Mouse (Mus musculus): ENCODE measurements around the gene Prkar1b. TPM values are rescaled to one million over a fixed set of nuclear protein-coding genes. Genes with fewer than 3 reads are reported as not detected.

Gene Prkar1b
- polyA plus RNA-seq, 1 experiment = 3.8 TPM

DNA sequence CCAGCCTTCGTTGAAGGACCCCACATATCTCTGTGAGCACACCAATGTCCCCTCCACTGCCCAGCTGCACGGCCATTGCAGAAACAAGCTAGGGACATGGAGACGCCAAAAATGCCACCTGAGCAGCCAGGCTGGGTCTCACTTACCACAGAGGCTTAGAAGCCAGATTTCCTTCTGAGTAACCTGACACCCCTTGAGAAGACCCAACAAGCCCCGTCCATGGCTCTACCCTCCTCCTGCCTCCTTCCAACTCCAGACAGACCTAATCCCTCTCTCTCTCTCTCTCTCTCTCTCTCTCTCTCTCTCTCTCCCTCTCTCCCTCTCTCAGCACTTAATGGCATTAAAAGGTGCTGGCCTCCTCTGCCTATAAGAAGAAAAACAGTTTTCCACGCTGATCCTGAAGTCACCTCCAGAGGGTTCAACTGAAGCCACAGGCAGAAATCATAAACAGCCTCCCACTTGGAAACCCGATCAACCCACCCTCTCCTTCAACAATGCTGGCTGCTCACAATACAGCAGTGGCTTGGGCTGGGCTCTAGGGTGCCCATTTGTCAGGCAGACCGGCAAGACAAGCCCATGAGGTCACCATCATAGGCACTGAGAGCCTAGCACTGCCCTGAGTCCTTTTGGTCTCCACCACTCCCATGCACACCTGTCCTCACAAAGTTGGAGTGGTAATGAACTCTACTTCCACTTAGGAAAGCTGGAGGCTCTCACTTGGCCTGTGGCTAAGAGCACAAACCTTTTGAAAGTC is 82.8 kb downstream of the Prkar1b start:
- no peaks in the 10 kb centered on the region for H3K4me1 ChIP-seq (ENCODE audit: control insufficient read depth, insufficient read depth, insufficient read length, low read length)
- no peaks in the 10 kb centered on the region for H3K27me3 ChIP-seq (ENCODE audit: control insufficient read depth, insufficient read depth, low read length)
- H3K36me3 ChIP-seq (ENCODE audit: control insufficient read depth, insufficient read depth, low read length) = no peaks in the 10 kb centered on the region
- 77% methylated on average over 7 of the region's 7 CpGs for WGBS
- TF ChIP-seq POLR2A (IDR thresholded peaks at IDR 0.05; ENCODE audit: low read depth, low read length) = no peak
- TF ChIP-seq CTCF (IDR thresholded peaks at IDR 0.05; ENCODE audit: extremely low read depth, insufficient read length, insufficient replicate concordance, low read depth, low read length) = no peak
- H3K4me3 ChIP-seq (ENCODE audit: low read depth, low read length) = no peak overlapping the region
- H3K27ac ChIP-seq (ENCODE audit: insufficient read depth, low read depth, low read length) = no peak overlapping the region

DNA sequence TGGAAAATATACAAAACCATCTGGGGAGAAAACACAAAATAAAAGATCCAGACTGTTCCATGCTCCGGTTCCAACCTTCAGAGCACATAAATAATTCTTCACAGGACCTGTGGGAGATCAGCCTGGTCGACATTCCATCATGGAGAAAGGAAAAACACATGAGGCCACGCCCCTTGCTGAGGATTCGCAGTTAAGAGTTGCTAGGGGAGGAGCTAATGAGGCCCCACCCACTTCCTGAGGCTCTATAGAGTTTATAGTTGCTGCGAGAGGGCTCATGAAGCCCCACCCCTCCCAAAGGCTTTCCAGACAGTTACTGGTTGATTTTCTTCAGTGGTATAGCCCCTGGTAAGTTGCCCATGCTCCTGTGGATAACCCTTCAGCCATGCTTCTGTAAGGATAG is 85.2 kb downstream of the Prkar1b start:
- WGBS = 59% methylated on average over 5 of the region's 5 CpGs
- Histone ChIP-seq H3K4me1 (ENCODE audit: control insufficient read depth, insufficient read depth, insufficient read length, low read length) (no peaks in the 10 kb centered on the region; the same call in 1 of the 2 replicates), H3K27me3 (ENCODE audit: control insufficient read depth, insufficient read depth, low read length) (no peaks in the 10 kb centered on the region), H3K4me3 (ENCODE audit: low read depth, low read length) (no peak overlapping the region), H3K27ac (ENCODE audit: insufficient read depth, low read depth, low read length) (no peak overlapping the region), H3K36me3 (ENCODE audit: control insufficient read depth, insufficient read depth, low read length) (no peaks in the 10 kb centered on the region)
- TF ChIP-seq CTCF (IDR thresholded peaks at IDR 0.05; ENCODE audit: extremely low read depth, insufficient read length, insufficient replicate concordance, low read depth, low read length) (no peak), POLR2A (IDR thresholded peaks at IDR 0.05; ENCODE audit: low read depth, low read length) (no peak)

DNA sequence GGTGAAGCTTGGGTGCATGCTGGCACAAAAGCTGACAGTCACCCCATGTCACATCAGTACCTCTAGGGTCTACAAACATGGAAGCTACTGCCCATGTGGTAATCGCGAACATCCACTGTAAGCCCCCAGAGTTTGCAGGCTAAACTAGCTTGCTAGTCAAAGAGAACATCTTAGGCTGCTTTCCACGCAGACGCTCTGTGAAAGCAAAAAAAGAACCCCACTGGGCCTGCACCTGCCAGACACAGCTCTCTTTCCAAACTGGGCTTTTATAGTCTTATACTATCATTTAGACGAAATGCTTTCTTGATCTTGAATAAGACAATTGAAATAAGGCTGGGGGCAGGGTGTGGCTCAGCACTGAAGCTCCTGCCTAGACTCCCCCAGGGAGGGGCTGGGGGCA is 88.1 kb downstream of the Prkar1b start:
- no peak for TF ChIP-seq POLR2A (IDR thresholded peaks at IDR 0.05; ENCODE audit: low read depth, low read length)
- TF ChIP-seq CTCF (IDR thresholded peaks at IDR 0.05; ENCODE audit: extremely low read depth, insufficient read length, insufficient replicate concordance, low read depth, low read length) = no peak
- H3K4me1 ChIP-seq (ENCODE audit: control insufficient read depth, insufficient read depth, insufficient read length, low read length) = no peaks in the 10 kb centered on the region; the same call in 1 of the 2 replicates
- H3K4me3 ChIP-seq (ENCODE audit: low read depth, low read length) = no peak overlapping the region
- no peaks in the 10 kb centered on the region for H3K27me3 ChIP-seq (ENCODE audit: control insufficient read depth, insufficient read depth, low read length)
- no peak overlapping the region for H3K27ac ChIP-seq (ENCODE audit: insufficient read depth, low read depth, low read length)
- H3K36me3 ChIP-seq (ENCODE audit: control insufficient read depth, insufficient read depth, low read length) = no peaks in the 10 kb centered on the region
- WGBS = 87% methylated on average over 5 of the region's 5 CpGs

DNA sequence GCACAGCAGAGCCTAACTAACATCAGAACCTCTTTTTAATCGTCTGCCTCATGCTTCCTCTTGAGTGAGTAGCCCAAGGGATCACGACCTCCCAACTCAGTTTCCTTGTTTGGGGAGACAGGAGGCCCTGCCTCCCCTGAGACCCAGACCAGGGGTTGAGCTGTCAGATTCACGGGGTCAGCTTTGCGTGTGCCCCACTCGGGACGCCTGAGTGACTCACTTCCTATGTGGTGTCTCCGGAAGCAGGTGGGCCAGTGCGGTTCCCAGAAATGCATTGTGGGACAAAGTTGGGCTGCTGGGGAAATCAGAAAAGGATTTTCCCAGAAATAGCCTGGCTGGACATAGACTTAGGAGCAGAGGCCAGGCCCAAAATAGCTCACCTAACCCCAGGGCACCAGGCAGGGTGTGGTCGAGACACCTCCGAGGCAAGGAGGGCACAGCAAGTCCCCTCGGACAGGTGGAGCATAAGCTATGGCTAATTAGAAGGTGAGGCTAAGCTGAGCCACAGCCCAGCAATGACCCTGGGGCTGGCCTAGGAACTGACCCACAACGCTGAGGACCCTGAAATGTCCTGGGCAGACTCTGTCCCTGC is 89.2 kb downstream of the Prkar1b start:
- Histone ChIP-seq H3K4me1 (ENCODE audit: control insufficient read depth, insufficient read depth, insufficient read length, low read length) (no peaks in the 10 kb centered on the region; the same call in 1 of the 2 replicates), H3K4me3 (ENCODE audit: low read depth, low read length) (no peak overlapping the region), H3K27me3 (ENCODE audit: control insufficient read depth, insufficient read depth, low read length) (no peaks in the 10 kb centered on the region), H3K27ac (ENCODE audit: insufficient read depth, low read depth, low read length) (no peak overlapping the region), H3K36me3 (ENCODE audit: control insufficient read depth, insufficient read depth, low read length) (no peaks in the 10 kb centered on the region)
- WGBS = 71% methylated on average over 12 of the region's 12 CpGs
- no peak for TF ChIP-seq CTCF (IDR thresholded peaks at IDR 0.05; ENCODE audit: extremely low read depth, insufficient read length, insufficient replicate concordance, low read depth, low read length)
- no peak for TF ChIP-seq POLR2A (IDR thresholded peaks at IDR 0.05; ENCODE audit: low read depth, low read length)

DNA sequence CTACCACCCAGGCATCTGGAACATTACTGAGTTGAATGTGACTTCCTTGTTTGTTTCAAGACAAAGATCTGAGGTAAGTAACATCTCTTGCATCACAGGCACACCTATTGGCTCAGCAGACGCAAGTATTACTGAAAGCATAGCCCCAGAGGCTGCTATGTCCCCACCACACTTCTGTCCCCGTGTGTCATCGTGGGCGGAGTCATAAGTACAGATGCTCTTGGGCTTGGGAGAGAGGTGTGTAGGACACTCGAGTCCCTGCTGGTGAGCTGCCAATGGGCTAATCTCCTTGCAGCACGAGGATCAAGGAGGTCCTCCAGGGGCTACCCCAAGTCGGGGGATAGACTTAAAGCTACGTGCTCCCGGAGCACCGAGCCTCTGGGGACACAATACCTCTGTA is 96.6 kb downstream of the Prkar1b start:
- 72% methylated on average over 10 of the region's 10 CpGs for WGBS
- H3K27me3 ChIP-seq (ENCODE audit: control insufficient read depth, insufficient read depth, low read length) = no peaks in the 10 kb centered on the region
- no peak overlapping the region for H3K4me3 ChIP-seq (ENCODE audit: low read depth, low read length)
- no peaks in the 10 kb centered on the region for H3K4me1 ChIP-seq (ENCODE audit: control insufficient read depth, insufficient read depth, insufficient read length, low read length)
- no peak overlapping the region for H3K27ac ChIP-seq (ENCODE audit: insufficient read depth, low read depth, low read length)
- TF ChIP-seq CTCF (IDR thresholded peaks at IDR 0.05; ENCODE audit: extremely low read depth, insufficient read length, insufficient replicate concordance, low read depth, low read length) (no peak), POLR2A (IDR thresholded peaks at IDR 0.05; ENCODE audit: low read depth, low read length) (no peak)
- no peaks in the 10 kb centered on the region for H3K36me3 ChIP-seq (ENCODE audit: control insufficient read depth, insufficient read depth, low read length)

DNA sequence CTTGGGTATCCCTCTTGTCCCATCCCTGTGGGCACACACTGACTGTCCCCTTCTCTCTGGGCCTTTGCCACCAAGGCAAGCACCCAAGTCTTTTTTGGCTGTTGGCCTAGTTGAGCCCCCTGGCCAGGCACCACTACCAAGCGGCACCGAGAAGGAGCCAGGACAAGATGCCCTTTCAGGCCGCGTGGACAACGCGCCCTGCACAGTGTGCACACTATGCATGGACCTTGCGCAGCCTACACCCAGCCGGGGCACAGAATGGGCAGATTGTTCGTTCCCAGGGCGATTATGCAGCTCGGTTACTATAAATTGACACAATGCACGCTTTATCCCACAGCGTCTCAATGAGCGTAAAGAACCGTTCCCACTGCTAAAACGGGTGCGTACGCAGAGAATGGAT is 98.5 kb downstream of the Prkar1b start:
- Histone ChIP-seq H3K4me1 (ENCODE audit: control insufficient read depth, insufficient read depth, insufficient read length, low read length) (no peaks in the 10 kb centered on the region), H3K4me3 (ENCODE audit: low read depth, low read length) (no peak overlapping the region), H3K36me3 (ENCODE audit: control insufficient read depth, insufficient read depth, low read length) (no peaks in the 10 kb centered on the region), H3K27me3 (ENCODE audit: control insufficient read depth, insufficient read depth, low read length) (no peaks in the 10 kb centered on the region), H3K27ac (ENCODE audit: insufficient read depth, low read depth, low read length) (no peak overlapping the region)
- TF ChIP-seq CTCF (IDR thresholded peaks at IDR 0.05; ENCODE audit: extremely low read depth, insufficient read length, insufficient replicate concordance, low read depth, low read length) (no peak), POLR2A (IDR thresholded peaks at IDR 0.05; ENCODE audit: low read depth, low read length) (no peak)
- WGBS = 88% methylated on average over 18 of the region's 18 CpGs

DNA sequence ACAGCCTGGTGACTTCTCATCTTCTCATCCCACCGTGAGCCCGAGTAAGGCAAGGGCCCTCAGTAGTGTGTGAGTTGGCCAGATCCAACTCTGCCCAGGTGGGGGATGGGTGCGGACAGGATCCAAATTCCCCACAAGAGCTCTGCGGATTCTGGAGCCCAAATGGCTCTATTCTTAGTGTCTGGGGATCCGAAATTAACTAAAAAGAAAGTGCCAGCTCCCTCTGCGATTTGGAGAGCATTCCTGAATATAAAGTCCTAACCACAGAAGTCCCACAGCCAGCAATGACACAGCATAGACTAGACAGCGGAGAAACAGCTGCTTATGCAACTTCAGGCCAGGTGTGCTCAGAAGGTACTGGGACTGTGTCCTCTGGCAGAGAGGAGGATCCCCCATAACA is 100.4 kb downstream of the Prkar1b start:
- Histone ChIP-seq H3K27ac (ENCODE audit: insufficient read depth, low read depth, low read length) (no peak overlapping the region), H3K36me3 (ENCODE audit: control insufficient read depth, insufficient read depth, low read length) (no peaks in the 10 kb centered on the region), H3K4me3 (ENCODE audit: low read depth, low read length) (no peak overlapping the region), H3K4me1 (ENCODE audit: control insufficient read depth, insufficient read depth, insufficient read length, low read length) (no peaks in the 10 kb centered on the region), H3K27me3 (ENCODE audit: control insufficient read depth, insufficient read depth, low read length) (no peaks in the 10 kb centered on the region)
- TF ChIP-seq POLR2A (IDR thresholded peaks at IDR 0.05; ENCODE audit: low read depth, low read length) (no peak), CTCF (IDR thresholded peaks at IDR 0.05; ENCODE audit: extremely low read depth, insufficient read length, insufficient replicate concordance, low read depth, low read length) (no peak)
- WGBS = 85% methylated on average over 7 of the region's 7 CpGs

All from small intestine, adult 2 months (tissue).